Mouse (Mus musculus) adrenal gland, postnatal 14 days (tissue): ENCODE measurements around the gene Cyp4a10. TPM values are rescaled to one million over a fixed set of nuclear protein-coding genes. Genes with fewer than 3 reads are reported as not detected.

Source experiments
- total RNA-seq: library from RNA; stranded (reverse); gene quantifications from 2 replicates; pipeline ENCODE4 v1.2.3, GENCODE M21; 2021

Gene Cyp4a10
- total RNA-seq, 1 experiment from 2014 or later: 1.3 TPM

Other genes starting within 250 kb of the Cyp4a10 start
- not detected in 2 replicates for gene Cyp4a12a, start 219.2 kb upstream of the Cyp4a10 start, total RNA-seq
- gene Cyp4a12b, start 106.6 kb upstream of the Cyp4a10 start, total RNA-seq: not detected in 2 replicates
- gene Cyp4a30b, start 65.7 kb upstream of the Cyp4a10 start, total RNA-seq: not detected in 2 replicates
- 2.8 and 25.3 TPM in 2 replicates for gene Cyp4a14, start 22.1 kb upstream of the Cyp4a10 start, total RNA-seq
- 0.68 and 5.7 TPM in 2 replicates for gene Cyp4a31, start 45.4 kb downstream of the Cyp4a10 start, total RNA-seq
- 3.1 and 9.7 TPM in 2 replicates for gene Cyp4a32, start 82.7 kb downstream of the Cyp4a10 start, total RNA-seq
- gene Cyp4b1, start 129.5 kb downstream of the Cyp4a10 start, total RNA-seq: 18.5 and 28.6 TPM in 2 replicates
- gene Efcab14, start 219.5 kb downstream of the Cyp4a10 start, total RNA-seq: 57.2 and 60.1 TPM in 2 replicates